Mouse (Mus musculus): ENCODE measurements at regions not wholly inside any gene's neighbourhood (a gene's known extent, or its start where the extent isn't known, plus 50 kb on each side); places are given as distances from the start of the nearest gene placed in this dataset.

- no peak for DNase-seq (ENCODE audit: low spot score)
- no peak overlapping the region for H3K4me2 ChIP-seq (ENCODE audit: low read depth, low read length)
- WGBS: 51% methylated on average over 5 of the region's 5 CpGs
Observed at GRCm38 (mm10) chr4:45720352-45720751, 78.5 kb upstream of the Aldh1b1 start.

GRCm38 (mm10) chr4:45719564-45719963 lies 79.3 kb upstream of the Aldh1b1 start:
- peaks cover 5% of the 10 kb centered on the region; the same call in 1 of the 2 replicates for H3K4me1 ChIP-seq (ENCODE audit: control insufficient read depth, insufficient read depth, low read length)
- no peaks in the 10 kb centered on the region for H3K27me3 ChIP-seq (replicated peaks; ENCODE audit: control insufficient read depth, insufficient read depth, low read length)
- no peak overlapping the region for H3K27ac ChIP-seq (replicated peaks; ENCODE audit: low read depth, low read length)
- H3K9me3 ChIP-seq (ENCODE audit: control insufficient read depth, low read length): no peaks in the 10 kb centered on the region
- no peaks in the 10 kb centered on the region for H3K36me3 ChIP-seq (ENCODE audit: control insufficient read depth, insufficient read depth, low read length)
- WGBS: 51% methylated on average over 3 of the region's 3 CpGs
- no peak overlapping the region for H3K4me2 ChIP-seq (ENCODE audit: low read depth, low read length)
- ATAC-seq (ENCODE audit: low read depth): no peak
- H3K4me3 ChIP-seq (ENCODE audit: low read depth, low read length): no peak overlapping the region
- no peak overlapping the region for H3K9ac ChIP-seq (ENCODE audit: low read depth, low read length)
- DNase-seq (ENCODE audit: low spot score): no peak

More at GRCm38 (mm10) chr4:45720352-45720751, 78.5 kb upstream of the Aldh1b1 start:
- H3K27me3 ChIP-seq (replicated peaks; ENCODE audit: control insufficient read depth, insufficient read depth, low read length): no peaks in the 10 kb centered on the region
- H3K9ac ChIP-seq (ENCODE audit: low read depth, low read length): no peak overlapping the region
- no peaks in the 10 kb centered on the region for H3K9me3 ChIP-seq (ENCODE audit: control insufficient read depth, low read length)
- no peak for ATAC-seq (ENCODE audit: low read depth)
- no peaks in the 10 kb centered on the region for H3K36me3 ChIP-seq (ENCODE audit: control insufficient read depth, insufficient read depth, low read length)
- H3K4me3 ChIP-seq (ENCODE audit: low read depth, low read length): no peak overlapping the region
- H3K4me1 ChIP-seq (ENCODE audit: control insufficient read depth, insufficient read depth, low read length): peaks cover 13% of the 10 kb centered on the region
- no peak overlapping the region for H3K27ac ChIP-seq (replicated peaks; ENCODE audit: low read depth, low read length)

GRCm38 (mm10) chr4:45715878-45716277 lies 82.9 kb upstream of the Aldh1b1 start:
- Histone ChIP-seq H3K4me3 (ENCODE audit: low read depth, low read length) (no peak overlapping the region), H3K9me3 (ENCODE audit: control insufficient read depth, low read length) (no peaks in the 10 kb centered on the region), H3K4me1 (ENCODE audit: control insufficient read depth, insufficient read depth, low read length) (no peaks in the 10 kb centered on the region), H3K4me2 (ENCODE audit: low read depth, low read length) (no peak overlapping the region), H3K27ac (replicated peaks; ENCODE audit: low read depth, low read length) (no peak overlapping the region), H3K9ac (ENCODE audit: low read depth, low read length) (no peak overlapping the region), H3K27me3 (replicated peaks; ENCODE audit: control insufficient read depth, insufficient read depth, low read length) (no peaks in the 10 kb centered on the region), H3K36me3 (ENCODE audit: control insufficient read depth, insufficient read depth, low read length) (no peaks in the 10 kb centered on the region)
- no peak for ATAC-seq (ENCODE audit: low read depth)
- 96% methylated on average over 1 of the region's 1 CpGs for WGBS
- no peak for DNase-seq (ENCODE audit: low spot score)

GRCm38 (mm10) chr4:45713837-45714508 lies 84.8 kb upstream of the Aldh1b1 start:
- peak; percentile 87 for ATAC-seq (ENCODE audit: low read depth)
- Histone ChIP-seq H3K27me3 (replicated peaks; ENCODE audit: control insufficient read depth, insufficient read depth, low read length) (no peaks in the 10 kb centered on the region), H3K4me1 (ENCODE audit: control insufficient read depth, insufficient read depth, low read length) (no peaks in the 10 kb centered on the region), H3K9ac (ENCODE audit: low read depth, low read length) (no peak overlapping the region), H3K9me3 (ENCODE audit: control insufficient read depth, low read length) (no peaks in the 10 kb centered on the region), H3K27ac (replicated peaks; ENCODE audit: low read depth, low read length) (no peak overlapping the region), H3K4me3 (ENCODE audit: low read depth, low read length) (no peak overlapping the region), H3K36me3 (ENCODE audit: control insufficient read depth, insufficient read depth, low read length) (no peaks in the 10 kb centered on the region), H3K4me2 (ENCODE audit: low read depth, low read length) (no peak overlapping the region)
- WGBS: 11% methylated on average over 10 of the region's 10 CpGs
- DNase-seq (ENCODE audit: low spot score): peak; percentile 59

- Histone ChIP-seq H3K36me3 (ENCODE audit: control insufficient read depth, insufficient read depth, low read length) (no peaks in the 10 kb centered on the region), H3K9me3 (ENCODE audit: control insufficient read depth, low read length) (no peaks in the 10 kb centered on the region), H3K27me3 (replicated peaks; ENCODE audit: control insufficient read depth, insufficient read depth, low read length) (no peaks in the 10 kb centered on the region), H3K4me2 (ENCODE audit: low read depth, low read length) (no peak overlapping the region), H3K27ac (replicated peaks; ENCODE audit: low read depth, low read length) (no peak overlapping the region), H3K9ac (ENCODE audit: low read depth, low read length) (no peak overlapping the region), H3K4me3 (ENCODE audit: low read depth, low read length) (no peak overlapping the region), H3K4me1 (ENCODE audit: control insufficient read depth, insufficient read depth, low read length) (no peaks in the 10 kb centered on the region)
- WGBS: 31% methylated on average over 8 of the region's 8 CpGs
- no peak for ATAC-seq (ENCODE audit: low read depth)
- no peak for DNase-seq (ENCODE audit: low spot score)
Observed at GRCm38 (mm10) chr4:45713046-45713706, 85.6 kb upstream of the Aldh1b1 start.

- Histone ChIP-seq H3K4me2 (ENCODE audit: low read depth, low read length) (no peak overlapping the region), H3K4me3 (ENCODE audit: low read depth, low read length) (no peak overlapping the region), H3K4me1 (ENCODE audit: control insufficient read depth, insufficient read depth, low read length) (no peaks in the 10 kb centered on the region), H3K27ac (replicated peaks; ENCODE audit: low read depth, low read length) (no peak overlapping the region), H3K36me3 (ENCODE audit: control insufficient read depth, insufficient read depth, low read length) (no peaks in the 10 kb centered on the region), H3K27me3 (replicated peaks; ENCODE audit: control insufficient read depth, insufficient read depth, low read length) (no peaks in the 10 kb centered on the region), H3K9ac (ENCODE audit: low read depth, low read length) (no peak overlapping the region), H3K9me3 (ENCODE audit: control insufficient read depth, low read length) (no peaks in the 10 kb centered on the region)
- DNase-seq (ENCODE audit: low spot score) (no peak), ATAC-seq (ENCODE audit: low read depth) (no peak)
- WGBS: 42% methylated on average over 7 of the region's 7 CpGs
Observed at GRCm38 (mm10) chr4:45703997-45704396, 94.8 kb upstream of the Aldh1b1 start.

- Histone ChIP-seq H3K9ac (ENCODE audit: low read depth, low read length) (no peak overlapping the region), H3K4me3 (ENCODE audit: low read depth, low read length) (no peak overlapping the region), H3K27me3 (replicated peaks; ENCODE audit: control insufficient read depth, insufficient read depth, low read length) (no peaks in the 10 kb centered on the region), H3K9me3 (ENCODE audit: control insufficient read depth, low read length) (no peaks in the 10 kb centered on the region), H3K4me1 (ENCODE audit: control insufficient read depth, insufficient read depth, low read length) (no peaks in the 10 kb centered on the region), H3K4me2 (ENCODE audit: low read depth, low read length) (no peak overlapping the region), H3K36me3 (ENCODE audit: control insufficient read depth, insufficient read depth, low read length) (no peaks in the 10 kb centered on the region), H3K27ac (replicated peaks; ENCODE audit: low read depth, low read length) (no peak overlapping the region)
- DNase-seq (ENCODE audit: low spot score) (no peak), ATAC-seq (ENCODE audit: low read depth) (no peak)
- 78% methylated on average over 3 of the region's 3 CpGs for WGBS
Observed at GRCm38 (mm10) chr4:45699601-45700000, 99.2 kb upstream of the Aldh1b1 start.

- DNase-seq (ENCODE audit: low spot score) (no peak), ATAC-seq (ENCODE audit: low read depth) (no peak)
- H3K4me3 ChIP-seq (ENCODE audit: low read depth, low read length): no peak overlapping the region
- no peaks in the 10 kb centered on the region for H3K36me3 ChIP-seq (ENCODE audit: control insufficient read depth, insufficient read depth, low read length)
- no peak overlapping the region for H3K9ac ChIP-seq (ENCODE audit: low read depth, low read length)
- 25% methylated on average over 1 of the region's 1 CpGs for WGBS
- 0 out of 2 replicates have a peak, but pooled peaks cover 5% of the 10 kb centered on the region for H3K9me3 ChIP-seq (ENCODE audit: control insufficient read depth, low read length)
- no peaks in the 10 kb centered on the region for H3K4me1 ChIP-seq (ENCODE audit: control insufficient read depth, insufficient read depth, low read length)
- no peak overlapping the region for H3K27ac ChIP-seq (replicated peaks; ENCODE audit: low read depth, low read length)
- H3K27me3 ChIP-seq (replicated peaks; ENCODE audit: control insufficient read depth, insufficient read depth, low read length): no peaks in the 10 kb centered on the region
- no peak overlapping the region for H3K4me2 ChIP-seq (ENCODE audit: low read depth, low read length)
Observed at GRCm38 (mm10) chr4:45695239-45695638, 103.6 kb upstream of the Aldh1b1 start.
